Mouse (Mus musculus) olfactory bulb, adult 2 months (tissue): ENCODE measurements around the gene Ifnlr1. TPM values are rescaled to one million over a fixed set of nuclear protein-coding genes. Genes with fewer than 3 reads are reported as not detected.

Experiments
- H3K27ac ChIP-seq: fragments of 200-500 bp; 2 replicates; pipeline ENCODE4 v1.5.1; 2012; ENCODE audit warnings: low read depth, low read length; ENCODE audit not compliant: insufficient read depth
- H3K4me1 ChIP-seq: fragments of 200-500 bp; 2 replicates; pipeline ENCODE4 v1.6.1; 2012; ENCODE audit warnings: low read length; ENCODE audit not compliant: control insufficient read depth, insufficient read depth
- H3K4me3 ChIP-seq: fragments of 200-500 bp; 2 replicates; pipeline ENCODE4 v1.5.1; 2012; ENCODE audit warnings: mild to moderate bottlenecking, low read depth, low read length, moderate library complexity; ENCODE audit not compliant: insufficient read depth
- CTCF ChIP-seq: fragments of 200-500 bp; IDR thresholded peaks from 2 replicates; pipeline ENCODE4 v1.5.1; 2012; ENCODE audit warnings: low read depth, mild to moderate bottlenecking, low read length, moderate library complexity; ENCODE audit not compliant: insufficient read depth
- POLR2A ChIP-seq: fragments of 200-500 bp; IDR thresholded peaks from 2 replicates; pipeline ENCODE4 v1.6.1; 2012; ENCODE audit warnings: mild to moderate bottlenecking, low read depth, low read length, moderate library complexity; ENCODE audit not compliant: insufficient read depth
- WGBS: fragments of 180-500 bp; shearing (Covaris S2); methylation state at CpG from one replicate; pipeline ENCODE4 v1.1.7; 2018; 5-methylcytosine and 5-hydroxymethylcytosine counted together
- polyA plus RNA-seq: library from polyadenylated mRNA; stranded (reverse); fragments of >200 nt; gene quantifications from 2 replicates; pipeline ENCODE4 v1.2.4, GENCODE M21; 2012; ENCODE audit warnings: low replicate concordance; ENCODE audit not compliant: missing spikeins, insufficient read depth, insufficient read length

Gene Ifnlr1
- polyA plus RNA-seq, 1 experiment, result not detected

DNA sequence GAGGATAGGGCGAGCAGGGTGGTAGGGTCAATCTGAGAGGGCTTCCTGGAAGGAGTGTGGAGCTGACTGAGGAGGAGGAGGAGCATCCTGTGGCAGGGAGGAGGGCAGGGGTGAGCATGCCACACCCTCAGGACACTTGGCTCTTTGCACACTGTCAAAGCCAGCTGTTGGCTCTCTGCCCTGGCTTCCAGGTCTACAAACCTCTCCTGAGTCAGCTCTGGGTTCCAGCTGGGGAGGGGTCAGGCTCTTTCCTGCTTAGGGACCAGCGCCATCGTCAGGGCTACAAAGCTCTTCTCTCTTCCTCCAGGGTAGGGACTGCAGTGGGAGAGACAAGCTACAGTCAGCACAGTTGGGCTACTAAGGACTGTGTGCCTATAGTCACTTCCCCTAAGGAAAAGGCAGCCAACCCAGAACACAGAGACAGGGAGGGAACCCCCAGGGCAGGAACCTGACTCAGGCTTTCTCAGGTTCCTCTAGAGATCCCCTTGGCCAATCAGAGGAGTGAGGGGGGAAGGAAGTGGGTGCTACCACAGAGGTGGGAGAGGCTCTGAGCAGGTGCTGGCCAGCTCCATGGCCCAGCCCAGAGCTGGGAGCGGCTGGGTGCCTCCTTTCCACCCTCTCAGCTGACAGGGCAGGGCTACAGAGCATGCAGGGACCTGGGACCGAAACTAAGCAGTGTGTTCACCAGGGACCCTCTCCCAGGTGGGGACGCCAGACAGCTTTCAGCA, 24.8 kb upstream of the Ifnlr1 start:
- 79% methylated on average over 6 of the region's 6 CpGs for WGBS
- Histone ChIP-seq H3K4me3 (no peak overlapping the region), H3K27ac (no peak overlapping the region), H3K4me1 (peaks cover 8% of the 10 kb centered on the region)
- TF ChIP-seq CTCF (no peak), POLR2A (no peak)

DNA sequence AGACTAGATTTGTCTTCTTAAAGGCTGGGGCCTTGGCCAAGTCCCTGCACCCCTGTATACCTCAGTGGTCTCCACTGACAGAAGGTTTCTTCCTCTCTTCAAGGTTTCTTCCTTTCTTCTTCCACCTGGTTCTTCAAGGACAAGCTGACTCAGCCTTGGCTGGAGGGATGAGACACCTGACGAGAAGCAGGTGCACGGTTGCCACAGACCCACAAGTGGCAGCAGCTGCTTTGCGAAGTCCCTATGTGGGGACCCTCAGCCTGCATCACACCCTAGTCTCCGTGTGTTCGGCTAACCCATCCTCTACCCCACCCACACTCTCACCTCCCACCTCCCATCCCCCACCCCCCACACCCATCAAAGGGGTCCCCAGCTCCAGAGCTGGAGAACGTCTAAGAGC, 24.1 kb upstream of the Ifnlr1 start:
- TF ChIP-seq POLR2A (no peak), CTCF (no peak)
- Histone ChIP-seq H3K27ac (no peak overlapping the region), H3K4me1 (peaks cover 3% of the 10 kb centered on the region), H3K4me3 (no peak overlapping the region)
- 85% methylated on average over 6 of the region's 6 CpGs for WGBS

DNA sequence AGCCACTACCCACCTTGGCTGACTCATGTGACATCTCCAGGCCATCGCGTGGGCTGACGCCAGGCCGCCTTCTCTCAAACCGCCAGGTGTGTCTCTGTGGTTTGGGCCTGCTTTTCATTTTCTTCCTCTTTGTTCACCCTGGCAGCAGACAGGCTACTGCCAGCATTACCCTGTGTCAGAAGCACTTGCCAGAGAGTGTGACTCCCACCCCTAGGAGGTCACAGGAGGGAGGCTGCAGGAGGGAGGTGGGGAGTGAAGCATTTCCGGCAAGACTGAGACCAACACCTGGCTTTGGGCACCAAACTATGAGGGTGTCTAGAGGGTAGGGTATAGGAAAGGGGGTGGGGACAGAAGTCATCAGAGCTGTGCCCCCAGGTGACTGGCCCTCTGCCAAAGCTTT, 21.4 kb upstream of the Ifnlr1 start:
- Histone ChIP-seq H3K27ac (no peak overlapping the region), H3K4me3 (no peak overlapping the region), H3K4me1 (peaks cover 3% of the 10 kb centered on the region; the same call in 1 of the 2 replicates)
- WGBS, result 76% methylated on average over 6 of the region's 6 CpGs
- no peak for TF ChIP-seq POLR2A
- no peak for TF ChIP-seq CTCF

DNA sequence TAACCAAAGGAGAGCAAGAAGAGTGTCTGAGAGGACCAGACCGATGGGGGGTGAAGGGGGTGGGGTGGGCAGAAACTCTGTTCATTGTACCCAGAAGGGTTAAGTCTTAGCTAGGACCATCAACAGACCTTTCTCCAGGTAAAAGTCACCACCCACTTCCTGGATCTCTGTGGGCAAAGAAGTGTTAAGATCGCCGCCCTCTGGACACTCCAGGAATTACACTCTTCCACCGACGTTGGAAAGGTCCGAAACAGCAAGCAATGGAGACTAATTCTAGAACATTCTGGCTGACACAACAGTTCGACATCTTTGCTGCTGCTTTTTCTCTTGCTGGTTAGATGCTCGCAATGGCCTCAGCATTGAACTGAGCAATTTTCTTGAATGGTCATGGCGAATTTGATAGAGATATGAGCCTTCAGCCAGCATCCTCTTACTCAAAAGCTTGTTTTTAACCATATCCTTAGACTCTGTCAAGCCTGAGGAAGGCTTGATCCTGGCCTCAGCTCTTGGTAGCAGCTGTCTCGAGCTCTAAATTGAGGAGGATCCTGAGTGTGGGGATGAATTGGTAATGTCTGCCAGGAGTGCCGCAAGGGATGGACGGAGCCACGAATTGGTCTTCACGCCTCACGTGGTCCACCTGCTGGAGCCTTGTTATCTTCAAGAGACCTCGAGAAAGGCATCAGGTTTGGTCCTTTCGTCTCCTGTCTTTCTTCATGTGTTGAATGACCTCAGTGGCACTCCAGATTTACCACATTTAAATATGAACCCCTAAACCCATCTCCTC, 19.7 kb upstream of the Ifnlr1 start:
- no peak overlapping the region for H3K4me3 ChIP-seq
- 0 out of 2 replicates have a peak, but pooled peaks have one; percentile 16 for TF ChIP-seq CTCF
- TF ChIP-seq POLR2A, result no peak
- H3K4me1 ChIP-seq, result peaks cover 3% of the 10 kb centered on the region; the same call in 1 of the 2 replicates
- H3K27ac ChIP-seq, result no peak overlapping the region
- 59% methylated on average over 17 of the region's 17 CpGs for WGBS

DNA sequence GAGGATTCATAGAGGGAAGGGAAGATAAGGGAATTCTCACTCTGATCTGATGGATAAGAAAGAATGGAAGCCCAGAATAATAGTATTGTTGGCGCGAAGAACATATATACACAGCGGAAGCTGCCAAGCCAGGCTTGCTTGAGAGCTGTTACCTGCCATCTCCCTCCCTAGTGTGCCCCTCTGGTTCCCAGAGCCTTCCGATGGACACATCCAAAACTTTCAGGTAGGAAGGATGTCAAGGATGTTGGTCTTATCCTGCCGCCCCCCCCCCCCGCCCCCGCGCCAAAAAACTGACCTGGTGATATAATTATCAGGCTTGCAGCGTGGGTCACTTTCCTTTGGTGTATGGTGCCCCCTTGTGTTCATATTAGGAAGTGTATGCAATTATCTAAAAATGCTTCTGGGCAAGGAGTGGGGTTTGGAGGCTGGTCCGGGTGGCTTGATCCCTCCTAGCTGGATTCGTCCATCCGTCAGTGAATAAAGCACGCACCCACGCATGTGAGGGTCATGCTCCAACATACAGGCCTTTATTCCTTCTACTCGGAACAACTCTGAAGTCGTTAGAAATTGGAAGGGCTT, 18.7 kb upstream of the Ifnlr1 start:
- no peak overlapping the region for H3K27ac ChIP-seq
- 13% methylated on average over 16 of the region's 16 CpGs for WGBS
- TF ChIP-seq POLR2A (no peak), CTCF (peak; percentile 46; the same call in 1 of the 2 replicates)
- peaks cover 3% of the 10 kb centered on the region; the same call in 1 of the 2 replicates for H3K4me1 ChIP-seq
- H3K4me3 ChIP-seq, result no peak overlapping the region

DNA sequence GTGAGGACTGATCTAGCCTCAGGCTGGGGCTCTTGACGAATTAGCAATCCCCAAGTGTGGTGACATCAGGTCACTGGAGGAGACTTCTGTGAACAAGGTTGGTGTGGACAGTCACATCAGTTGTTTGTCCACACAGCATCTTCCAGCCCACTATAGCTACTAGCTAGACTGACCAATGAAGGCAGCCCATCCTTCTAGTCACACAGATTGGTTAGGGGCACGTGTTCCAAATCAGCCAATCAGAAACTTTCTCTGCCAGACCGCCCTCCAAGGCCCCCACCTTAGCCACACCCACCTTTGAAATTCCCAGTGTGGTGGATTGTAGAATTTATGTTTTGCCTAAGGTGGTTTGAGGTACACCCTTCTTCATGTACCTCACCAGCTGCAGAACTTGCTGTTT, 12.6 kb upstream of the Ifnlr1 start:
- WGBS, result 85% methylated on average over 3 of the region's 3 CpGs
- Histone ChIP-seq H3K27ac (no peak overlapping the region), H3K4me3 (no peak overlapping the region), H3K4me1 (no peaks in the 10 kb centered on the region)
- TF ChIP-seq CTCF, result no peak
- no peak for TF ChIP-seq POLR2A

DNA sequence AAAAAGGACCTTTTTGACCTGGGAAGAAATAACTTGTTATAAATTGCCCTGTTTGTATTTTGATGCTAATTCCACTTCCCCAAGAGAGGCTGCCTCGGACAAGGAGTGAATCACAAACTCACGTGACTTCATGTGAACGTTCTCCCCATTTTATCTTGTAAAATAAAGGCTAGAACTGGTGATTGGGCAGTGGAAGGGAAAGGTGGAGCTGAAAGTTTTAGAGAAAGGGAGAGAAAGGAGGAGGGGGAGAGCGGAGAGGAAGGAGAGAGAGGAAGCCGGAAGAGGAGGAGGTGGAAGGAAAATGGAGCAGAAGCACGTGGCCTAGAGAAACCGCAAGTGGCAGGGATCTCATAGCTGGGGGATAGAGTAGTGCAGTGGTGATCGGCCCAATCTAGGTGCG, 11.1 kb upstream of the Ifnlr1 start:
- TF ChIP-seq CTCF (no peak), POLR2A (no peak)
- WGBS, result 55% methylated on average over 9 of the region's 9 CpGs
- H3K4me1 ChIP-seq, result no peaks in the 10 kb centered on the region
- no peak overlapping the region for H3K27ac ChIP-seq
- H3K4me3 ChIP-seq, result no peak overlapping the region

DNA sequence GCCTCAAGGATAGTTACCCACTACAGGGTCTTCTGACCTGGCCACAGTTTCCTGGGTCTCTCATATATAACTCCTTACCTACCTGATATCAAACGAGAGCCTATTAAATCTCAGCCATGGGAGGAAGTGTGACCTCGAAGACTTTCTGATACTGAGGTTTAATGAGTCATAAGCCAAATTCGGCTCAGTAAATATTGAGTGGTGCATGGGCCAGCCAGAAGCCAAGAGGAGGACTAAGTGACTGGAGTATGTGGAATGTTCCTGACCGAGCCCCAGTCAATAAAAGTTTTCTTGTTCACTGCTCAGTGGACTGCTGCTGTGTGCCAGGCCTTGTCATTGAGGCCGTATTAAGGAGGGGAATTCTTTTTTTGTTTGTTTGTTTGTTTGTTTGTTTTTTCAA, 9.6 kb upstream of the Ifnlr1 start:
- no peak overlapping the region for H3K27ac ChIP-seq
- no peak overlapping the region for H3K4me3 ChIP-seq
- no peaks in the 10 kb centered on the region for H3K4me1 ChIP-seq
- WGBS, result 68% methylated on average over 5 of the region's 5 CpGs
- no peak for TF ChIP-seq CTCF
- TF ChIP-seq POLR2A, result no peak

DNA sequence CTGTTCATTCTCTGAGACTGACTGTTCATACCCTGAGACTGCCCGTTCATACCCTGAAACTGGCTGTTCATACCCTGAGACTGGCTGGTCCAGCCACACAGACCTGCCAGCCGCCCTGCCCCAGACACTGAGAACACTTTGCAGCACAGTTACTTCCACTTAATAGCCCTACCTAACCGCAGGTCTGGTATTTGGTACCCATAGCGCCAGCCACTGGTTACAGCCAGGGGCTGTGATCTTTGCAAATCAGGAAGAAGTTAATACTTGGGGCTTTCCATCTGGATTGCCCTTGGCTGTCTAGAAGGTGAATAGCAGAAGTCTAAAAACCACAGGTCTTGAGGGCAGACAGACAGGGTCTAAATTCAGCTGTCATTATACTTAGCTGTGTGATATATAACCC, 6.8 kb upstream of the Ifnlr1 start:
- 85% methylated on average over 4 of the region's 4 CpGs for WGBS
- TF ChIP-seq POLR2A, result no peak
- TF ChIP-seq CTCF, result no peak
- no peak overlapping the region for H3K27ac ChIP-seq

More for the DNA sequence above, 6.8 kb upstream of the Ifnlr1 start:
- Histone ChIP-seq H3K4me3 (no peak overlapping the region), H3K4me1 (no peaks in the 10 kb centered on the region)
